Mouse (Mus musculus) kidney, postnatal 10 days (tissue): Measurements from ENCODE around the gene Cuta.
A peak's percentile ranks its signal among the peaks of the same experiment; 100 is the strongest.

Source experiments
- DNase-seq: peaks from one replicate; pipeline ENCODE4 v3.0.0; 2021; ENCODE audit warnings: mixed read lengths

The Cuta gene

DNA sequence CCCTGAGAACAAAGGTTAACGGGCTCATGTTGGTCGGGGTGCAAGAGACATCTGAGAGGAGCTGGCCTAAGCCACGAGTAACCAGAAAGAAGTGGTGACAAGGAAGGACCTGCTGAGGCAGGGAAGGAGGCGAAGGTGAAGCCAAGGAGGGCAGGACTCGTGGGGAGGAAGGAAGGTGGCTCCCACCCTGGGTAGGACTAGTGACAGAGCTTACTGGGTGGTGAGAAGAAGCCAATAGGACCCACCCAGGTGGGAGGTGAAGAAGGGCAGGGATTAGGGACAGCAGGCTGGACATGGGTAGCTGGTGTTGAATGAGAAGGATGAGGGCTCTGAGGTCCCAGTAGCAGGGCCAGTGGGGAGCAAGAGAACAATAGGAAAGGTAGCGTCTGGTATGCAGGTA lies 13.8 kb upstream of the Cuta start:
- DNase-seq: no peak

DNA sequence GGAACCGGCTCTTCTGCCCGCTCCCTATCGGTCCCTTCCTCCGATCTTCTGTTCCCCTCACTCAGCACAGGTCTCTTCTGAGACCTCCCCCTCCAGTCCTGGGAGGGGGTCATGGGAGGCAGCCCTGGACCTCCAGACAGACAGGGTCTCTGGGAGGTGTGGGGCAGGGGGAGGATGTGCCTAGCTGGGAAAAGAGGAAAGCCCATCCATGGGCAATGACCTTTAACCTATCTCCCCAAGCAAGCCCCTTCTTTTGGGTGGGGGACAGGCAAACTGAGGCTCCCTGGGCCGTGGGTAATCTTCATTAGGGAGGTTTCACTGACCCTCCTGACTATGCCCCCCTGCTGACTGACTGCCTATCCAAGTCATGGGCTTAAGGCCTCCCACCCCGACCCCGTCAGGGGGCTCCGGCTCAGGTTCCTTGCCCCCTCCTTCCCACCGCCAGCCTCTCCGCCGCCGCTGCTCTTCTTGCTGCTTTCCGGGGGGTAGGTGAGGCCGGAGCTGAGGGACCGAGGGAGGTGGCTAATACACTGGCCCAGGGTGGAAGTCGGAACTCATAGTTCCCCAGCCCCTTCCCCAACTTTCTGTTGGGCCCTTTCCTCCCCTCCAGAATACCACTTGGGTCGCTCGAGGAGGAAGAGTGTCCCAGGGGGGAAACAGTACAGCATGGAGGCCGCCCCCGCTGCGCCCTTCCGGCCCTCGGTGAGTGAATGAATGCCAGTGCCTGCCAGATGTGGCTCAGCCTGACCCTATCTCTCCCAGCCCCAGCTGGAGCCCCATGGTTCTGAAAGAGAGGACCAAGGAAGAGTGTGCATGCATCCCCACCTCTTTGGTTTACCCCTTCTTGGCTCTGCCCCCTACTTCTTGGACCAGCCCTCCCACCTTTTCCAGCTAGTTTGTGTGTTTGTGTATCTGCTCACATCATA lies 12.8 kb upstream of the Cuta start:
- no peak for DNase-seq

DNA sequence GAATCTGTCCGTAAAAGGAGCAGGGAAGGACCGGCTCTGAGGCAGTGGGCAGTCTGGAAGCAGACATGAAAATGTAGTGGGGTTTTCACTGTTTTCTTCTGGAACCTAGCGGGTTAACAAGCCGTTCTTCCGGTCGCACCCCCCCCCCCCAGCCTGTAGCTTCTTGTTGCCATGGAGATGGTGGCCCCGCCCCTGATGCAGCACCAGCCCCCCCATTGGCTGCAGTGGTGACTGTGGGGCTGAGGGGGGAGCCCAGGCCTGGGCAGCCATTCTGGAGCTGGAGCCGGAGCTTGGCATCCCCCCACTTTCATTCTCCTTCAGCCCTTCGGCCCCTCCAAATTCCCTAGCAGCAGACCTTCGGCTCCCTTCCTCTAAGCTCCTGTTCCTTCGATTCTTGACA lies 12.0 kb upstream of the Cuta start:
- DNase-seq: peak; percentile 92

DNA sequence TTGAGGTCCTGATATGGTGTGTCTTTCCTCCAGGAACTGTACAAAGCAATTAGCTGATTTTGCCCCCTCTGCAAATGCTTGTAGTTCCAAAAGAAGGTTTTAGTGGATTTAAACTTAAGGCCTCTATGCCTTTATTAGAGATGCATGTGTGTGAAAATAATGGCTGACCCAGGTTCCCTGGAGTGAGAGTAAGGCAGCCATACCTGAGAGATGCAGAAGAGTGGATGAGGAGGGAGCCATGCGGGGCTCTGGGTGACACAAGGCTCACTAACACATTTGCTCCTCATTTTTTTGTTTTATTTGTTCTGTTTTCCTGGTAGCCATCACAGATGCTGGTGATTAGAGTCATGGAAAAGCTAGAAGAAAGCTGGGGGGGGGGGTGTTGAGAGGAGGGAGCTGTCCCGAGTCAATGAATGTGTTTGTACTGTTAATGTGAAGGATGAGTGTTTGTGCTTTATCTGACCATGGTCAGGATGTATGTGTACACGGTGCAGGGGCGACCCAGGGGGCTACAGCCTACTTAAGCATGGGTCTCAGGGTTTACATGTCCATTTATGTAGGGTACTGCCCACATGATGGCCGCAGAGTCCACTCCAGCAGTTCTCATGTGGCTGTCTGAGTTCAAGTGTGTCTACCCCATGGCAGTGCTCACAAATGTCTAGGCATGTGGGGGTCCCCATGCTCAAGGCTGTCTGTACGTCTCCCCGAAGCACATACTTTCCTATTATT lies 11.4 kb upstream of the Cuta start:
- DNase-seq: no peak

DNA sequence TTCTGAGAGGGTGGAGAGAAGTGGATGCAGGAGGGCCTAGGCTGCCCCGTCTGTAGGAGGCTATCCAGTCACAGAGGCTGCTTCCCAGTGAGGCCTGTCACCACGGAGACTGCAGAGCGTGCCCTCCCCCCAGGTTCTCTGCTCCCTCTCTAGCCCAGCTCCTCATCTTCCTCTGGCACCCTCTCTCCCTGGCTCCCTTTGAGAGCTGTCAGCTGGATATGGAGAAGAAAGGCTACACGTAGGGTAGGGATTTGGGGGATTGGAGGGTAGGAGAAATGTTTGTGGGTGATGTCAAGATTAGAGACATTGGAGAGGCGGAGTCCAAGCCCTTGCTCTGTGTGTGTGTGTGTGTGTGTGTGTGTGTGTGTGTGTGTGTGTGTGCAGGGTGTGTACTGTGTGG lies 10.5 kb upstream of the Cuta start:
- no peak for DNase-seq

DNA sequence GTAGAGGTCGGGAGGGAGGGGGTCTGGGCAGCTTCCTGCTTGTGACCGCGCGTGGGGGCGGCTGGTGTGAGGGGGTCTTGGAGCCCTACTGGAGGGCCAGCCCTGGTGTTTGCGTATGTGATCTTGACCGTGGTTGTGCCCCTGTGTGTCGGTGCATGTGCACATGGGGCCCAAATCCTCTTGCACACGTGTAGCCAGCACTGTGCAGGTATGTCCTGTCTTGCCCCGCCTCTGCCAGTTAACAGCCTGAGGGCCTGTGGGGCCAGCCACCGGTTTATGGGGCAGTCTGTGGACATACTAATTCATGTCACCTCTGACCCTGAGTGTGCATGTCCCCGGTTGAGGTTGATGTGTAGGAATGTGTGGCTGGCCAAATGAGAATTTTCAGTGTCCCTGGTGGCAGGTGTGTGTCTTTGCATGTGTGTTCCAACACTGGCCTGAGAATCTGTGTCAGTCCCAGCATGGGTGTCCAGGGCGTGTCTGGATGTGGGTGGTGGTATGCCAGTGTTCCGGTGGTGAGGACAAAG lies 9.7 kb upstream of the Cuta start:
- DNase-seq: no peak

DNA sequence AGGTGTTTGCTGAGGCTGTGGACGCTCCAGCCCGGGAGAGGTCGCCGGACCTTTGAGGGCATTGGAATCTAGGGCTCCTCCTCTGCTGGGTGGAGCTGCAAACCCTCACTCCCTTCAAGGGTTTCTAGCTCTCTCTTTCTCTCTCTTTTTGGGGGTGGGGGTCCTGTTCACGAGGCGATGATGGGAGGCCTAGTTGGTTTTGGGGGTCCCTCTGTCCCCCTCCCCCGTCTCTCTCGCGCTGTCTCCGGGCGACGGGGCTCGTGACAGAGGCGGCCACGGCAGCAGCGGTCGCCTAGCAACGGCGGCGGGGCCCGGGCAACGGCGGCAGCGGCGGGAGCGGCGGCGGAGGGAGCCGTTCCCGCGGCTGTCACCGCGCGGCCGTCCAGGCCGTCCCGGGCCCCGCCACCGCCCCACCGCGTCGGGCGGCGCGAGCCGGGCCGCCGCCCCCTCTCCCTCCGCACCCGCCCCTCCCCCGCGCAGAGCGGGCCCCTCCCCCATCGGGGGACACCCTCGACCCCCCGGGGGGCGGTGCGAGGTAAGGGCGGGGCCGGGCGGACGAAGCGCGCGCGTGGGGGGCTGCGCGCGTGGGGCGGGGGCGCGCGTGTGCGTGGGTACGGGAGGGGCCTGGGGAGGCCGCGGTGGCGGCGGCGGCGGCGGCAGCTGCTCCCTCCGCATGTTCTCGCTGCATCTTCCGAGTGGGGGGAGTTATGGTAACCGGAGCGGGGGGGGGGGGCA lies 9.1 kb upstream of the Cuta start:
- peak; percentile 79 for DNase-seq

DNA sequence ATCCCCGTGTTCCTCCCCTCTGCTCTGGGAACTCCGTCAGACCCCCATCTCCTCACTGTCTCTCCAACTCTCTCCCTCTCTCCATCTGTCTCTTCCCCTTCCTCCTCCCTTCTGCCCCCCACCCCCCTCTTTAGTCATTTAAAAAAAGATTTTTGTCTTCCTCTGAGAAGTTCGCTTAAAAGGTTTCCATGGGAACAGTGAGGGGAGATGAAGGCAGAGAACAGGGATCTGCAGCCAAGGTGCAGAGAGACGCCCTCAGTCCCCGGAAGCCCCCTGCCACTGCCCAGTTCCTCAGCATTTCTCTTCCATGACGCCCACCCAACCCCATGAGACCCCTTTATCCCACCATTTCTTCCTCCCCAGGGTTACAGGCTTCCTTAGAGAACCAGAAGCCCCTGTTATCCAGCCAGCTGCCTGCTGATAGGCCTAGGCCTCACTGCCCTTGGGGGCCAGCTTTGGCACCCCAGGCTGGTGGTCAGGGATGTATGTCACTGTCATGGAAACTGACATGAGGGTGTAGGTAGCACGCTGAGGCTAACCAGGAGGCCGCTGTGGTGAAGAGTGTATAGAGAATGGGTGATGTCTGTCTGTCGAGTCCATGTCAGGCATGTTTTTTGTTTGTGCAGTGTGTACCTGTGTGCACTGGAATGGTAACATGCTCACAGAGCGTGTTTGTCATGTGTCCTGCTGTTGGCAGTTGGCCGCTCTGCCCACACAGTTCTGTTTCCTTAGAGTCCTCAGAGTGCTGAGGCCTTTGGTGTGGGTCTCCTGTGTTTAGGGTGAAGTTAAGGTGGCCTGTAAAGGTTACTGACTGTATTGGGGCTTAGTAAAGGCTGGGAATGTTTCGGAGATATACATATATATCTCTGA lies 8.1 kb upstream of the Cuta start:
- no peak for DNase-seq

DNA sequence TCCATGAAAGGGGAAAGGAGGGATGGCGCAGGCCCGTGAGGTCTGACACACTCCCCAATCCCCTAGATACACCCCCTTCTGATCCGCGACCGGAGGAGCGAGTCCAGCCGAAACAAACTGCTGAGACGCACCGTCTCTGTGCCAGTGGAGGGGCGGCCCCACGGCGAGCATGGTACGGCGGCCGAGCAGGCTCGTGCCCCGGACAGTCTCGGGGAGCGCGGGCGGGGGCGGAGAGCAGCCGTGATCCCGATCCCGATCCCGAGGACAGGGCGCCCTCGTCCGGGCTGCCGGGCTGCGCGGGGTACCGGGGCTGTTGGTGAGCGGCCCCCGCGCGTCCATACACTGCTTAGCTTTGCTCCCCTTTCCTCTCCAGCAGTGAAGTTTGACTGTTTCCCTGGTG lies 7.2 kb upstream of the Cuta start:
- peak; percentile 90 for DNase-seq

DNA sequence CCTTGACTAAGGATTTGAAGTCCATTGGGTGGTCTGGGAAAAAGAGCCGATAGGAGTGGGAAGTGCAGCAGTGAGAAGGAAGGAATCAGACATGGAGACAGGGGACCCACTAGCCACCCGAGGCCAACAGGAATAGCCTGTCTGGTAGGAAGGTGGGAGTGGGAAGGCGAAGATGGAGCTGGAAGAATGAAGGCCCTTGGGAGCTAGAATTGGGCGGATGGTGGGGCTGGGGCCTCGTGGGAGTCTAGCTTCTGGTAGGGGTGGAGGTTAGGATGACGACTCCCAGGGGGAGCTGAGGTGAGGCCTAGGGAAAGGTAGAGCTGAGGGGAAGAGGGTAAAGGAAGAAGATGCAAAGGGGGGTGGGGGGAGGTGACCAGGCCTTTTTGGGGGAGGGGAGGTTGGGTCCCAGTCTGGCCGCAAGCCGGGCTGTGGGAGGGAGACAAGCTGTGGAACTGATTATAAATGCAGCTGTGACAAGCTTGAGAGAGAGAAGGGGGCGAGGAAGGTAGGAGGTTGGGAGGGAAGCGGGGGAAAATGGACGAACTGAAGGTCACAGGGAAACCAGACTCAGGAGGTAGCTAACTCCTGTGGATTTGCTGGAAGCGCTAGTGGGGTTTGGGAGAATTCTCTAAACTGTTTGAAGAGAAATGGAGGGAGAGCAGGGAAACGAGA lies 6.6 kb upstream of the Cuta start:
- DNase-seq: no peak

DNA sequence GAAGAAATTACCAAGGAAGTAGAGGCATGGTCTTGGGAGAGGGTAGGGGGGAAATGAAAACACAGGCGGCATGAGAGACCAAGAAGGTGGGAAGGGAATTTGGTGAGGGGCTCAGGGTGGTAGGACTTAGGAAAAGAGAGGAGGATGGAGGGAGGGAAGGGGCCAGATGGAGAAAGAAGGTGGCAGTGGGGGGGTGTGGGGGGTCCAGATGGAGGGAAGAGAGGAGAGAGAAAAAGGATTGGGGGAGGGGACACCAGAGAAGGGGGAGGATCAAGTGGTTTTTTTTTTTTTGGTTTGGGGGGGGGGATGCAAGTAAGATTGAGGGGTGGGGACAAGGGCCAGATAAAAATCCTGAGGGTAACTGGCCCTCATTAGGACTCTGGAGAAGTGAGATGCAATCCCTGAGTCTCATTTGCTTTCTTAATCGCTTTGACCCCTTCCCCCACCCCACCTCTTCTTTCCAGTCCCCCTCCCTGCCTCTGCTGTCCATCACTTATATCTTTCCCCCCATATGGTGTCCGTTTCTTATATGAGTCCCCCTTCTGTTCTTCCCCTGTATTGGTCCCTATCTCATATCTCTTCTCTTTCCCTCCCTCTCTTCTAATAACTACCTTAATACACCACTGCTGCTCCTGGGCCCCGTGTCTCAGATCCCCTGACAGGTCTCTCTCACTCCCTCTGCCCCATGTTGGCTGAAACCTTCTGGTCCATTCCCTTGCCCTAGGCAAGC lies 2.6 kb upstream of the Cuta start:
- DNase-seq: no peak

DNA sequence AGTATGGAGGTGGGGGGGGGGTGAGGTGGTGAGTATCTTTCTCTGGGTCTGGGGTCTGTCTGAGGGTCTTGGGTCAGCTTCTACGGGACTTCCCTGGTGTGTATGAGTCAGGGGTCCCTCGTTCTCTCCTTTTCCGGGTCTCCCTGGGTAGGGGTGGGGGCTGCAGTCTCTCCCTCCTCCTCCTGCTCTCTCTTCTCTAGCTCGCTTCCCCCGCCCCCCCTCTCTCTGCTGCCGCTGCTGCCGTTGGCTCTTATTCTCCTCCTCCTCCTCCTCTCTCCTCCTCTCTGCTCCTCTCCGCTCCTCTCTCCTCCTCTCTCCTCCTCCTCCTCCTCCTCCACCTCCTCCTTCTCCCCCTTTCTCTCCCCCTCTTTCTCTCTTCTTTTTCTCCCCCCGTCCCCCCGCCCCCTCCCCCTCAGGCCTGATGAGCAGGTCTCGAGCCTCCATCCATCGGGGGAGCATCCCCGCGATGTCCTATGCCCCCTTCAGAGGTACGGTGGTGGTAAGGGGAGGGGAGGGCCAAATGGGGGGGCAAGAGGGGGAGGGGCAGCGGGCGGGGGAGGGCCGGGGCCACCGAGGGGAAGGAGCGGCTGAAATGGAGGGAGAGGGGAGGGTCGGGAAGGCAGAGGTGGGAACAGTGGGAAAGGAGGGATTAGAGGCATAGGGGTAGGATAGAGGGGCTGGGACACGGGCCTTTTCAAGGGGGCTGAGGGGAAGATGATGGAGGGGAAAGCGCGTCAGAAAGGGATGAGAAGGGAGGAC lies 1.8 kb upstream of the Cuta start, which contains the start of gene Syngap1:
Syngap1 (plus strand) TSS at position 223 of the 759 bp plus-strand sequence.
- DNase-seq: peak; percentile 80

DNA sequence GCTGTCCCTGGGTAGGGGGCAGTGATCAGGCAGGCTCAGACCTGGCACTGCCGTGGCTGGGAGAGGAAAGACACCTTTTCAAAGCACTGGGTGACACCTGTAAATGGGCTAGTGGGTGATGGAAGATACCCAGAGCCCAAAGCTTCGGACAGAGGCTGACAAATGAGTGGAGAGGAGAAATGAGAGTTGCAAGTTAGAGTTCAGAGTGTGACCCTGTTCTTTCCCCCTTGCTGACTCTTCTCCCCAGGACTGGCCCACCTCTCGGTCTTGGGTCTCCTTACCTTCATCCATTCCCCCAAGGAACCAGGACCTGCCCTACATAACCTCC lies 568 bp upstream of the Cuta start:
- DNase-seq: no peak

DNA sequence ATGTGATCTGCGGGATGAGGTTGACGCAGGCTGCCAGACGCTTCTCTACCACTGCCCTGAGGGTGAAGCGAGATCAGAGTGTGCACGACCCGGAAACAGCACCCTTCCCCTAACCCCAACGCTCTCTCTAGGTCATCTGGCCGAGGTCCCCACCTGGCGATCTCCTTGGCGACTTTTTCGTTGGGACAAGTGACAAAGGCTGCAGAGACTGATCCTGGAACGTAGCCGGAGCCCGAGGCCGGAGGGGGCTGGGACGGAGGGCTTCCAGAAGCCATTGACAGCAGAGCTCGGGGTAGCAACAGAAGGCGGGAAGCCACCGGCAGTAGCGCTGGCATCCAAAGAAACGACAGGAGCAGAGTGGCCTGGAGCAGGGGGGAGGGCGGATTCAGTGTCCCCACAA lies 638 bp downstream of the Cuta start:
- DNase-seq: peak; percentile 59

DNA sequence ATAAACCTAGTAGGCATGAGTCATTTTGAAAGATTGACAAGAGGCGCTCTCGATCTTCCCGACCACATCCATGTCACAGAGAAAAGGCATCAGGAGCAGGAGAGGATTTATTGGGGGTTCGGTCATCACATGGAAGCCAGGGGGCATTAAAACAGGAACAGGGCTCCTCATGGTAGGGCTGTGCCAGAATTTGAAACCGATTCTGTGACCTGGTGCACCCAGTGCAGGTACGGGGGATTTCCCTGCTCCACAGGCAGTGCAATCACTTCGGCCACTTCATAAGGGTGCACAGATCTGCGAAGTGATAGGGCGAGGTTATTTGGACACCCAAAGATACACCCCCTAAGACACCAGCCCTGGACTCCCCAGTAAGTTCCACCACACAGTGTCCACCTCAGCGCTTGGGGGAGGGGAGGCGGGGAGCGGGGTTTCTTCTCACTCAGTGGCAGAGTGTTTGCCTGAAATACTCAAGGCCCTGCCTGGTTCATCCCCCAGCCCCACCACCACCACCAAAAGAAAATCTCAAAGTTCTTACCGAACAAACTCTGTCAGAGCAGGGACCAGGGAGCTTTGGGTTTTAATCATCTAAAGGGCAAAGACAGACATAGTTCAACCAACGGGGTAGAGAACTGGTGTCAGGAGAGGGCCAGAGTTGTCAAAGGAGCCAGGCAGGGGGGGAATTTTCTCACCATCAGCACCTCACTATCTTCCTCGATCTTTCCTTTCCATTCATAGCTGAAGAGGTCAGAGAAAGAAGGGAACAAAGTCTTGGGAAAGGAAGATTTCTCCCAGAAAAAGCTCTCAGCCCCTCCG lies 1.3 kb downstream of the Cuta start:
- peak; percentile 6 for DNase-seq

DNA sequence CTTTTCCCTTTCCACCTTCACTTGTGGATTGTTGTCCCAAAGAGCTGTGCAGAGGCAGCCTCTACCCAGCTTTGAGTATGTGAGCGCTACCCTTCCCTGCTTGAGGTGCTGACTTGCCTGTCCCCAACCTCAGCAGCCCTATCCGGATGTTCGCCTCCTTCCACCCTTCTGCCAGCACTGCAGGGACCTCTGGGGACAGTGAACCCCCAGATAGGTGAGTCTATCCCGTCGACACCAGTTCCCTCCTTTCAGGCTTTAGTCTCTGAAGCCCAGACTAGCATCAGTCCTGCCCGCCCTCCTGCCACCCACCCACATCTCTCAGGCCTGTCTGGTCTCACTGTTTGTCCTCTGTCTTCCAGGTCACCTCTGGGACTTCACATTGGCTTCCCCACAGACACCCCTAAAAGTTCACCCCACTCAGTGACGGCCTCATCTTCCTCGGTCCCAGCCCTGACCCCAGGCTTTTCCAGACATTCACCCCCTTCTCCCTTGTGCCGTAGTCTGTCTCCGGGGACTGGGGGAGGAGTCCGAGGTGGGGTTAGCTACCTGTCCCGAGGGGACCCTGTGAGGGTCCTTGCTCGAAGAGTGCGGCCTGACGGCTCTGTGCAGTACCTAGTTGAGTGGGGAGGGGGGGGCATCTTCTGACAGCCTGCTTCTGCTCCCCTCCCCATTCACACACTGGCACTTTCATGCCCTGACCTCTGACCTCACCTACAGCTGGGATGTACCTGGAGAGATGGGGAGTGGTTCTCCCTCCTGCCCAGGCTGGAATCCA lies 2.3 kb downstream of the Cuta start:
- peak; percentile 26 for DNase-seq

DNA sequence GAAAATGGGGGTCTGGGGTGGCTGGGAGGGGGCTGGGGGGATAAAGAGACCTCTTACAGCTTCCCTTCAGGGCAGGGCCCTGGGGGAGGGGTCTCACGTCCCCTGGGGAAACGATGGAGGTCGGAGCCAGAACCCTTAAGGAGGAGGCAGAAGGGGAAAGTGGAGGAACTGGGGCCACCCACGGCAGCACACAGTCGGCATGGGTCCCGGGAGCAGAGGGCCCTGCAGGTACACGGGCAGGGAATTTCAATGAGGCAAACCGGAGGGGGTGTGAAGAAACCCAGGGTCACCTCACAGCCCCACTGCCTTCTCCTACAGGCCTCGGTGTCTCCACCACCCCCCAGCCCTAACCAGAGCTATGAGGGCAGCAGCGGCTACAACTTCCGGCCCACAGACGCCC lies 2.9 kb downstream of the Cuta start:
- DNase-seq: peak; percentile 16

DNA sequence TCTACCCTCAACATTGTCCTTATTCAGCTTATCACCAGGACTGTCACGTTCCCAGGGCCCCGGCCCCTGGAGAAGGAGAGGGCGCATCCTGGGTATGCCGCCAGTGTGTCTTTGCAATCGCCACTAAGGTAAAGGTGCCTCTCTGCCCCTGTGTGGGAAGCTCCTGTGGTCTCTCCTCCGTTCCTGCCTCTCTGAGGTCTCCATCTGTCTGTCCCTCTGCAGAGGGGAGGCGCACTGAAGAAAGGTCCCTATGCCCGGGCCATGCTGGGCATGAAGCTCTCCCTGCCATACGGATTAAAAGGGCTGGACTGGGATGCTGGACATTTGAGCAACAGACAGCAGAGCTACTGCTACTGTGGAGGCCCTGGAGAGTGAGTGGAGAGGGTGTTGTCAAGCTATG lies 4.3 kb downstream of the Cuta start:
- DNase-seq: no peak
